Mouse (Mus musculus) limb, embryonic 12.5 days (tissue): Measurements from ENCODE around the gene Npm1. TPM values are rescaled to one million over a fixed set of nuclear protein-coding genes. Genes with fewer than 3 reads are reported as not detected.

ENCODE experiments used
- ATAC-seq: fragments of 200-750 bp; cut with Nextera tagmentation; 2 replicates; pipeline ENCODE4 v1.8.0; 2017; ENCODE audit warnings: low read depth, moderate TSS enrichment; ENCODE audit not compliant: insufficient number of reproducible peaks, insufficient read depth, low FRiP score, low TSS enrichment
- H3K27ac ChIP-seq: fragments of 300-500 bp; sonication (generic); 2 replicates; pipeline ENCODE4 v1.5.1; 2016; ENCODE audit warnings: mild to moderate bottlenecking, moderate library complexity
- H3K27me3 ChIP-seq: fragments of 300-500 bp; sonication (generic); 2 replicates; pipeline ENCODE4 v1.6.1; 2016; ENCODE audit warnings: mild to moderate bottlenecking, moderate library complexity
- H3K36me3 ChIP-seq: fragments of 300-500 bp; sonication (generic); 2 replicates; pipeline ENCODE4 v1.6.1; 2016; ENCODE audit warnings: mild to moderate bottlenecking, moderate library complexity
- H3K4me1 ChIP-seq: fragments of 300-500 bp; sonication (generic); replicated peaks from 2 replicates; pipeline ENCODE4 v1.6.1; 2016
- H3K4me2 ChIP-seq: fragments of 300-500 bp; sonication (generic); 2 replicates; pipeline ENCODE4 v1.6.1; 2016; ENCODE audit warnings: mild to moderate bottlenecking, moderate library complexity
- H3K4me3 ChIP-seq: fragments of 300-500 bp; sonication (generic); replicated peaks from 2 replicates; pipeline ENCODE4 v1.5.1; 2016; ENCODE audit warnings: mild to moderate bottlenecking
- H3K9ac ChIP-seq: fragments of 300-500 bp; sonication (generic); replicated peaks from 2 replicates; pipeline ENCODE4 v1.6.1; 2016; ENCODE audit warnings: mild to moderate bottlenecking, moderate library complexity
- H3K9me3 ChIP-seq: fragments of 300-500 bp; sonication (generic); 2 replicates; pipeline ENCODE4 v1.6.1; 2016; ENCODE audit warnings: mild to moderate bottlenecking, moderate library complexity
- WGBS: fragments of 180-500 bp; shearing (Covaris S2); methylation state at CpG from one replicate; pipeline ENCODE4 v1.1.7; 2016; 5-methylcytosine and 5-hydroxymethylcytosine counted together
- polyA plus RNA-seq: library from polyadenylated mRNA; unstranded; fragments of >200 nt; fragmentation: Nextera tagmentation; extraction: Ambion mirVana; gene quantifications from 2 replicates; pipeline ENCODE4 v1.2.1, GENCODE M21; 2016

Gene Npm1
- polyA plus RNA-seq: 1,112 and 1,195 TPM in 2 replicates

DNA sequence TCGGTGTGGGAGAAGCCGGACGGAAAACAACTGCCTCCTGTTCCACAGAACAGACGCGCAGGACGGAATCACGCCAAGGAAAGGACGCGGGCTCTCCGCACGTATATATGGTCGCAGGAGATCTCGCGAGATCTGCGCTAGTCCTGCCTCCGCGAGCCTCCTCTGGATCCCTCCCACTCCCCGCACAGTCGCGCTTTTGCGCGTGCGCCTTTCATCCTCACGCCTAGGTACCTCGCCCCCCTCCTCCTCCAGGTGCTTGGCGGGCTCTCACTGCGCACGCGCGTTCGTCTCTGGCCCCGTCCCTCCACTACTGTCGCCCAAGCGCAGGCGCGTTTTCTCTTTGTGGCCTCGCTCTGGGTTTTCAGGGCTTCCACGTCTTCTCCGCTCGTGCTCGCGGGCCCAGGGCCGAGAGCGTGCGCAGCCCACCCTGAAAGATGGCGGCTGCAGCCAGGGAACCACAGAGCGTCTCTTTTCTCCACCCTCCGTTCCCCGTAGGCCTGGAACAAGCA lies at the start of gene Npm1:
TSS of gene Npm1 (minus strand) at position 209 of the 509 bp plus-strand sequence.
- peak within 1 kb of the TSS; percentile 89 for H3K4me2 ChIP-seq
- peak; percentile 97 for ATAC-seq
- H3K4me1 ChIP-seq: peaks cover 15% of the 10 kb centered on the region
- H3K9me3 ChIP-seq: no peaks in the 10 kb centered on the region
- WGBS: 3% methylated on average over 49 of the region's 49 CpGs
- peaks cover 3% of the 10 kb centered on the region; the same call in 1 of the 2 replicates for H3K27me3 ChIP-seq
- H3K36me3 ChIP-seq: peaks cover 35% of the 10 kb centered on the region
- H3K27ac ChIP-seq: peak within 1 kb of the TSS; percentile 98
- peak within 1 kb of the TSS; percentile 96 for H3K9ac ChIP-seq
- H3K4me3 ChIP-seq: peak within 1 kb of the TSS; percentile 95

DNA sequence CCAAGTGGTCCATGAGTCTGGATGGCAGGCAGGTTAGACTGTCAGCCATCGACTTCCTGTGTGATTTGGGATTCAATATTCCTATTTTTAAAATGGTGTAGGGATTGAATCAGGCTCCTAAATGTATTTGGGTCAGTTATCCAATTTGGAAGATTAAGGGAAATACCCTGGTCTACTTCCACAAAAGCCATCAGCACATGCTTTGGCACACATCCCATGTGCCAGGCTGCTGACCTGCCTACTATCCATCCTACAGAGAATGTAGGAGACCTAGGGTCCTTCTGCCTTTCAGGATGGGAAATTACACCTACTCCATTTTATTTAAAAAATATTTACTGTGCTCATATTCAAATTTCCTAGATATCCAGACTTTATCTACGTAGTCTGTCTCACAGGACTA lies 44.4 kb upstream of the Npm1 start:
- Histone ChIP-seq H3K4me2 (no peak overlapping the region), H3K4me3 (no peak overlapping the region), H3K36me3 (no peaks in the 10 kb centered on the region), H3K27me3 (peaks cover 70% of the 10 kb centered on the region), H3K9me3 (no peaks in the 10 kb centered on the region), H3K27ac (no peak overlapping the region), H3K4me1 (peaks cover 13% of the 10 kb centered on the region), H3K9ac (no peak overlapping the region)
- 82% methylated on average over 2 of the region's 2 CpGs for WGBS
- ATAC-seq: no peak

- H3K9ac ChIP-seq: no peak overlapping the region
- WGBS: 8% methylated on average over 3 of the region's 3 CpGs
- peaks cover 89% of the 10 kb centered on the region for H3K27me3 ChIP-seq
- no peak overlapping the region for H3K4me2 ChIP-seq
- H3K27ac ChIP-seq: no peak overlapping the region
- H3K9me3 ChIP-seq: no peaks in the 10 kb centered on the region
- H3K4me1 ChIP-seq: peaks cover 34% of the 10 kb centered on the region
- H3K4me3 ChIP-seq: no peak overlapping the region
- H3K36me3 ChIP-seq: no peaks in the 10 kb centered on the region
- no peak for ATAC-seq
Measured at GRCm38 (mm10) chr11:33204966-33205365, 42.0 kb upstream of the Npm1 start.

GRCm38 (mm10) chr11:33204329-33204705 lies 41.3 kb upstream of the Npm1 start:
- H3K4me2 ChIP-seq: peak overlapping the region; percentile 58; the same call in 1 of the 2 replicates
- under 1% methylated on average over 18 of the region's 18 CpGs for WGBS

DNA sequence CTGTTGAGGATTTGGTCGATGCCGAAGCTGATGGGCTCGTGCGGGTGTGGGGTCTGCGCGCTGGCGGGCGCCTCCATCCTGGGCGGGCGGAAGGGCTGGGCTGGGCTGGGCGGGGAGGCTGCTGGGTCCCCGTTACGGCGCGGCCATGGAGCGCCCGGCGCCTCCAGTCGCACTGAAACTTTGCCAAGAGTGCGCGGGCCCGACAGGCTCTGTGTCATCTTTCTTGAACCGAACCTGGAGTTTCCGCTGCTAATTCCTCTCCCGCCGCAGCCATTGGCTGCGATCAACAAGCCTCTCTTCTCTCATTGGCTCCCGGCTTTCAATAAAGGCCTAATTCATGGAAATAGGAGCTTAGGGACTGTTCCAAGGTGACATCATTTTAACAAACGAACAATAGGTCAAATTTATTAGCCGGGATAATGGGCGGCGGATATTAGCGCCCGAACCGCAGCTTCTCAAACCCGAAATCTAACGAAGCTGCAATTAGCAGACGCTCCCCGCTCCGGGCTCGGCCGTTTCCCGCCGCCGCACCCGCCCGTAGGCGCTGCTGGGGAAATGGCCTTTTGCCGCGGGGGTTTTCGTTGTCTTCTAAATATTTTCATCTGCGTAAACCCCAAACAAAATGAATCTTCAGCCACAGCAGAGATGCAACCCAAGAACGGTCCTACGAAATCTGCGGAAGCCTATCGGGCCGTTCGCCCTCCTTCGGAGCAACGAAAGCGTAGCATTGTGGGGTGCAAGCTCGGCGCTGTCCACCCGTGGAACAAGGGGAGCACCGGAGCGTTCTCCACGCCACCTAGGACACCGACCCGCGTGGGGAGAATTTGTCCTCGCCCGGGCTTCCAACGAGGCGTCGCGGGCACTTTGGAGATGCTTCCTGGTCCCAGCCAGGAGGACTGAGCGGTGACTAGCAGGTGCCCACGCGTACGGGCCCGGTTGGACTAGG lies 40.6 kb upstream of the Npm1 start, which contains the start of gene Tlx3:
TSS of gene Tlx3 (minus strand) at position 207 of the 946 bp plus-strand sequence.
- H3K4me1 ChIP-seq: peaks cover 40% of the 10 kb centered on the region
- H3K27me3 ChIP-seq: peaks cover 100% of the 10 kb centered on the region
- no peaks in the 10 kb centered on the region for H3K9me3 ChIP-seq
- WGBS: 1% methylated on average over 81 of the region's 81 CpGs
- no peak within 1 kb of the TSS for H3K9ac ChIP-seq
- H3K36me3 ChIP-seq: no peaks in the 10 kb centered on the region
- peak within 1 kb of the TSS; percentile 58 for H3K4me2 ChIP-seq
- H3K27ac ChIP-seq: no peak within 1 kb of the TSS
- peak within 1 kb of the TSS; percentile 36 for H3K4me3 ChIP-seq
- peak; percentile 11 for ATAC-seq

More at GRCm38 (mm10) chr11:33204329-33204705, 41.3 kb upstream of the Npm1 start:
- H3K4me3 ChIP-seq: peak overlapping the region; percentile 36; the same call in 1 of the 2 replicates
- H3K27me3 ChIP-seq: peaks cover 96% of the 10 kb centered on the region
- no peak overlapping the region for H3K27ac ChIP-seq
- H3K9me3 ChIP-seq: no peaks in the 10 kb centered on the region
- ATAC-seq: no peak
- H3K4me1 ChIP-seq: peaks cover 36% of the 10 kb centered on the region
- H3K9ac ChIP-seq: no peak overlapping the region
- H3K36me3 ChIP-seq: no peaks in the 10 kb centered on the region

DNA sequence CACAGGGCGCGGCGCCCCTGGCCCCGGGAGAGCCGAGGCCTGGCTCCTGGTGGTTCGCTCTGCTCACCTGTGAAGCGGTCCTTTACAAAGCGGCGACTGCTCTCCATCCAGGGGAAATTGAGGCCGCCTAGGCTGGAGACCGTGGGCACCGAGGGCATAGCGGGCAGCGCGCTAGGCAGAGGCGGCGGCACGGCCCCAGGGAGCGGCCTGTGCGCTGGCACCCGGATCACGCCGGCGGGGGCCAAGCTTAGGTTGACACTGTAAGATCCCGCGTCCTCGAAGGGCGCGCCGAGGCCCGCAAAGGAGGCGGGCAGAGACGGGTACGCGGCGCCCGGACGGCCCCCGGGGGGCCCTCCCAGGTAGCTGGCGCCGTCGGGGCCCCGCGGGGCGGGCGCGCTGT lies 40.0 kb upstream of the Npm1 start:
- ATAC-seq: no peak
- H3K9ac ChIP-seq: no peak overlapping the region
- H3K9me3 ChIP-seq: no peaks in the 10 kb centered on the region
- no peaks in the 10 kb centered on the region for H3K36me3 ChIP-seq
- peak overlapping the region; percentile 36 for H3K4me3 ChIP-seq
- H3K4me2 ChIP-seq: peak overlapping the region; percentile 58
- H3K27ac ChIP-seq: no peak overlapping the region
- WGBS: under 1% methylated on average over 47 of the region's 47 CpGs
- H3K27me3 ChIP-seq: peaks cover 100% of the 10 kb centered on the region
- H3K4me1 ChIP-seq: peaks cover 40% of the 10 kb centered on the region

DNA sequence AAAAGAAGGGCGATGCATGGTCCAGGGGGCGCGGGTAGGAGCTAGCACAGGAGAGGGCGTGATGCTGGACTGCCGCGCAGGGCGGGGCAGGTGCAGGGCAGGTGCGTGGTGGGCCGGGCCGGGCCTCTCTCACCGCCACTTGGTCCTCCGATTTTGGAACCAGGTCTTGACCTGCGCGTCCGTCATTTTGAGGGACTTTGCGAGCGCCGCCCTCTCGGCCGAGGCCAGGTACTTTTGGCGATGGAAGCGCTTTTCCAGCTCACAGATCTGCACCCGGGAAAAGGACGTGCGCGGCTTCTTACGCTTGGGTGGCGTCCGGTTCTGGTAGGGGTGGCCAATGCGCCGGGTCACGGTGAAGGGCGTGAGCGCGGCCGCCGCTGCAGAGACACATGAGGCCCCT lies 39.3 kb upstream of the Npm1 start:
- H3K4me2 ChIP-seq: 0 out of 2 replicates have a peak overlapping the region, but pooled peaks have one; percentile 58
- WGBS: under 1% methylated on average over 37 of the region's 37 CpGs
- no peak overlapping the region for H3K27ac ChIP-seq
- H3K4me3 ChIP-seq: peak overlapping the region; percentile 36
- peaks cover 100% of the 10 kb centered on the region for H3K27me3 ChIP-seq
- H3K4me1 ChIP-seq: peaks cover 40% of the 10 kb centered on the region
- ATAC-seq: no peak
- no peaks in the 10 kb centered on the region for H3K36me3 ChIP-seq
- no peak overlapping the region for H3K9ac ChIP-seq
- no peaks in the 10 kb centered on the region for H3K9me3 ChIP-seq

DNA sequence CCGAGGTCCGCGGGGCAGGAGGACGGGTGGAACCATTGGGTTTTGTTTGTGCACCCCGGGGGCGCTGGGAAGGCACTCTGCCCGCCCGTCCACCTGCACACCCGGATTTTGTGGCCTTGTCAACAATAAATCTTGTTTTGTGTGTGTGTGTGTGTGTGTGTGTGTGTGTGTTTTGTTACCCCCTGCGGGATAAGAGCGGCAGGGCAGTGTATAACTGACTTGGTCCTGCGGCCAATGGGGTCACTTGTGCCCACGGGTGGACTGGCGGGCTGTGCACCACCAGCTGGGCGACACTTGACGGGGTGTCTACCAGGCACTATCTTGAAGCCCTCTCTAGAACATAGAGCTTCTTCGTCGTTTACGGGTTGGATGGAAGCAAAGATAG lies 38.6 kb upstream of the Npm1 start:
- peaks cover 40% of the 10 kb centered on the region for H3K4me1 ChIP-seq
- peak overlapping the region; percentile 40 for H3K4me3 ChIP-seq
- H3K9ac ChIP-seq: peak overlapping the region; percentile 55
- no peaks in the 10 kb centered on the region for H3K9me3 ChIP-seq
- H3K36me3 ChIP-seq: no peaks in the 10 kb centered on the region
- no peak for ATAC-seq
- H3K4me2 ChIP-seq: peak overlapping the region; percentile 66
- H3K27ac ChIP-seq: no peak overlapping the region
- H3K27me3 ChIP-seq: peaks cover 100% of the 10 kb centered on the region
- 3% methylated on average over 19 of the region's 19 CpGs for WGBS

- WGBS: under 1% methylated on average over 63 of the region's 76 CpGs
- Histone ChIP-seq H3K4me2 (peak overlapping the region; percentile 66), H3K9me3 (no peaks in the 10 kb centered on the region), H3K27ac (no peak overlapping the region), H3K9ac (peak overlapping the region; percentile 55), H3K27me3 (peaks cover 100% of the 10 kb centered on the region), H3K36me3 (no peaks in the 10 kb centered on the region), H3K4me3 (peak overlapping the region; percentile 40), H3K4me1 (peaks cover 40% of the 10 kb centered on the region)
- ATAC-seq: peak; percentile 29; the same call in 1 of the 2 replicates
Measured at GRCm38 (mm10) chr11:33200764-33201625, 38.0 kb upstream of the Npm1 start.

DNA sequence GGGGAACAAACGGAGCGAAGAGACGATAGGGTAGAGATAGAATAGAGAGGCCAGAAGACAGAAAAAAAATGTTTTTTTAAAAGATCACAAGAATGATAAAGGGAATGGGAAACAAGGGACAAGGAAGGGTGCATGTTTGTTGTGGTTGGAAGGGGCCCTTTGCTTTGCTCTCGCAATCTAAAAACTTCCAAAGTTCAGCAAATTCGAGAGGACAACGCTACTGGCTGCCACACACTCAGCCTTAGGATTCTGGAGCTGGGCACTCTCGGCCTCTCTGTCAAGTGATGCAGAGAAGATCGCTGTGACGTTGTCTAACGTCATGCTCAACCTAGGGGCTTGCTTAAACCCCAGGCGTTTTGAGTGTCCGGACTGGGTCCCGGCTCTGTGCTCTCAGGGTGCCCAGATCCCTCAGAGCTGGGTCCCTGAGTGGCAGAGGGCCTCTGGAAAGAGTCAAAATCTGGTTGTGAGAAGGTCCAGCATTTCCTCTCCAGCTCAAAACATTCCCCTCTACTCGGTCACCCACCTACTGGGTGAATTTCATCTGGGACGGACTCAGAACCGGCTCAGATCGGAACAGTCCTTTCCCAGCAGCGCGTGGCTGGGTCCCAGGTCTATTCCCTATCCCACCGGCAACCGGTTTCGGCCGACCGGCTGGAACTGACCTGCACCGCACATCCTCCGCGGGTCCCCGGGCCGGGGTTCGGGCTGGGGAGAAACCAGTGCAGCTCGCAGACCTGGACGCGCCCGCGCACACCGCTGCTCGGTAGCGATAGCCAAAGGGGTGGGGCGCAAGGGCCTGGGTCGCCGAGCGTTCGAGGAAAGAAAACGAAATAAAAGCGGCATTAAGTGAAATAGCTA lies 37.1 kb upstream of the Npm1 start:
- Histone ChIP-seq H3K36me3 (no peaks in the 10 kb centered on the region), H3K9me3 (no peaks in the 10 kb centered on the region), H3K9ac (no peak overlapping the region)

More for the DNA sequence above, 37.1 kb upstream of the Npm1 start:
- Histone ChIP-seq H3K4me1 (peaks cover 43% of the 10 kb centered on the region), H3K4me2 (peak overlapping the region; percentile 66), H3K27ac (no peak overlapping the region), H3K27me3 (peaks cover 100% of the 10 kb centered on the region), H3K4me3 (peak overlapping the region; percentile 40)
- under 1% methylated on average over 45 of the region's 45 CpGs for WGBS
- no peak for ATAC-seq
